Mouse (Mus musculus) kidney, adult 18-20 months (tissue): Measurements from ENCODE around the gene Fbxl13.
A peak's percentile ranks its signal among the peaks of the same experiment; 100 is the strongest.

Experiments used
- DNase-seq: peaks from one replicate; pipeline ENCODE4 v3.0.0; 2021

Fbxl13 gene

DNA sequence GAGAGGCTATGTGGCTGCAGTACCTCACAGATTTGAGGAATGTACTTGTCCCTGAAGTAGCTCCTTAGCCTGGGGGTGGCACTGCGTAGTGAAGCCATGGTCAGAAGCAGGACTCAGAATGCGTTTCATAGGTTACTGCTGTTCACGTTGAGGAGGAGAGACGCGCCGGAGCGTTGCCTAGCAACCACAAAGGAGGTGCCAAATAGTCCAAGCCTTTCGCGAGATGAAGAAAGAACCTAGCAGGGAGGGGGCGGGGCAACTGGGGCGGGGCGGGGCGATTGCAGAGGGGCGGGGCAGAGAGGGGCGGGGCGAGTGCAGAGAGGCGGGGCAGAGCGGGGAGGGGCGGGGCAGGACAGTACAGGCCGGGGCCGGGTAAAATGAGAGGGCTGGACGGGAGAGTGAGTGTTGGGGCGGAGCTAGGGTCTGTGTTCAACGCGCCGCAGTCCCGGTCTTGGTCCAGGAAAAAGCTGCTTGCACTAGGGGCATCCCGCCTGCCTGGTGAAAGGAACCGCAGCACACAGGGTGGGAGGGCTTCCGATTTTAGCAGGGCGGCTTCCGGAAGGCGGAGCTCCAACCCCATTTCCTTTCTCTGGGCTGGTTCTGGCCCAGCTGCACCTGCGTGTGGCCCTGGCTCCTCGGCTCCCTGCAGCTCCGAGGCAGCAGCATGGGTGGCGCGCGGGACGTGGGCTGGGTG, at the start of gene Fbxl13, which contains the start of gene Armc10:
TSS of gene Fbxl13 (minus strand) at position 196 of the 694 bp plus-strand sequence.
TSS of gene Armc10 (plus strand) at position 375 of the 694 bp plus-strand sequence.
- DNase-seq: peak; percentile 90

DNA sequence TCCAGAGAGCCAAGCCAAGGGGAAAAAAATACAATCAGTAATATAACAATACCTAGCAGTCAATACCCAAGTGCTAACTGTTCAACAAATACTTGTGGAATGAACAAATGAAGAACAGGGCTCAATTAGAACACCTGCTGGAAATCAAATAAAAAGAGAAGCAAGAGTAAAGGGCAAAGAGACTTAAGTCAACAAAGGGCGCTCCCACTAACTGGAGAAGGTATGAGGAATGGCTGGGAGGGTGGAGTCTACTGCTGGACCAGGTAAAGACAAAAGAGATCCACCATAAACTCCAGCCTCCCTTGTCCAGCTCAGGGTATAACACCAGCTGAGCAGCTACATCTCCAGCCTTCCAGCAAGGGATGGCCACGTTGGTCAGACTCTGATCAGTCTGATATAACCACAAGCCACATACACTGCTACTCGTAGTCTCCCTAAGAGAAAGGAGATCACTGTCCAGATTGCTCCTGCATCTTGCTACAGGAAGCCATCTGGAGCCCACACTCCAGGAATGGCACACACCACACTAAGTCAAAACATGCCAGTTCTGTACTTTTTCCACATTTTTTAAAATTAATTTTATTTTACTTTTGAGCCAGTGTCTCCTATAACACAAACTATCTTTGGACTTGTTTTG, 49.5 kb upstream of the Fbxl13 start:
- DNase-seq: no peak

DNA sequence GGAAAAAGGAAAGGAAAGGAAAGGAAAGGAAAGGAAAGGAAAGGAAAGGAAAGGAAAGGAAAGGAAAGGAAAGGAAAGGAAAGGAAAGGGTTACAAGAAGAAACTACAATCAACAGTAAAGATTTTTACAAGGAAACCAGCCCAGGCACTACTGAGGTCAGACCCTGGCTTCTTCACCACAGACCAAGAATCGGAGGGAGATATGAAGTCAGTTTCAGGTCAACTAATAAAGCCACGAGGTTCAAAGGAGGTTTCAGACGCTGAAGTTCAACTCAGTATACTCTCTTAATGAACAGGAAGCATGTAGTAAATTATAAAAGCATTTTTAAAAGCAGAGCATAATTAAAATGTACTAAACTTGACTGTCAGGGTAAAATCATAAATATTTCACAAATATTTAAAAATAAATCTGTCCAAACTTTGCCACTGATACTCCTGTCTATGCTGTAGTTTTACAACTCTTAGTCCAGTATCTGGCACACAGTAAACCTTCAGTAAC, 48.0 kb upstream of the Fbxl13 start:
- DNase-seq: no peak

DNA sequence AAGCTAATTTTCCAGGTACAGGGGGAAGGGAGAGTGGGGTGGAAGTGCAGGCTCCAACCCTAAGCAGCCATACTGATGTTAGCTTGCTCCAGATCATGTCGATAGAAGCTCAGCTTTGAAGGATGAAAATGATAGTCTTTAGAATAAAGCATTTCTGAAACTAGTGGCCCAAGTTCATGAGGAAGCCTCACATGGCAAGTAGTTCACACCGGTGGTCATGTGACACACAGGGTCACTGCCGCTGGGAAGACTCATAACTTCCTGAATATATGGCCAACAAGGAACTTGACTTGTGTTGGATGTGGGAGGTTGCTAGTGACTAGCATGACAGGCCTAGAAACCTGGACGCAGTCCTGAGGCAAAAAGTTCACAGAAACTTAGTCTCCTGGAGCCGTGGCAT, 46.8 kb upstream of the Fbxl13 start:
- DNase-seq: no peak

DNA sequence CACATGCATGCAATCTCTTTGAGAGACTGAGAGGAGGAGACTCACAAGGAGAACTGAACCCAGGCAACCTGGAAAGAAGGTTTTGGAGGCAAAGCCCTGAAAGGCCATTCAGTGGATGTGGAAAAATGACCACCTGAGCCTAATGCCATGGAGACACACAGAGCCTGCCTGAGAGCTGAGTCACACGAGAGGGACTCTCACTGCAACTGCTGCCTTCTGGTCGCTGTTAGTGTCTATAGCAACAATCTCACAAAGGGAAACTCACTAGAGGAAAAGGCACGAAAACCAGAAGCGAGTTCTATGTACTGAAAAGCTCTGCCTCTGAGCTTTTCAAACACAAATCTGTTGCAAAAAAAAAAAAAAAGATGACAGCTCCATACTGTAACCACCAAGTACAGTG, 41.6 kb upstream of the Fbxl13 start:
- no peak for DNase-seq

DNA sequence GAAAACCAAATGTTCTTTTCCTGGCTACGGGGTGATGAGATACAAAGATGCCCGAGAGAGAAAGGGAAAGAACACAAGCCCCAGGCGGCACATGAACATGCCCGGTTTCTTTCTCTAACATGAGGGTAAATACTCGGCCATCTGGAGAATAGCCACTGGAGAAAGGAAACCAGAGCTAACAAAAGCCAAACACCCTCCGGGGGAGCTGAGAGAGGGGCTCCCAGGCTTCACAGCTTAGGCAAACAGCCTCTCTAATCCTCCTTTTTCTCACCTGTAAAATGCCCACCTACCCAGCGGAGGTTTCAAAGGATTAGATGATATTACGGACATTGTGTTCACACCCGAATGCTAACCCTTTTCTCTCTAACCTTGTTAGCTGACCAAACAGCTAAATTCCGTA, 39.6 kb upstream of the Fbxl13 start:
- no peak for DNase-seq

DNA sequence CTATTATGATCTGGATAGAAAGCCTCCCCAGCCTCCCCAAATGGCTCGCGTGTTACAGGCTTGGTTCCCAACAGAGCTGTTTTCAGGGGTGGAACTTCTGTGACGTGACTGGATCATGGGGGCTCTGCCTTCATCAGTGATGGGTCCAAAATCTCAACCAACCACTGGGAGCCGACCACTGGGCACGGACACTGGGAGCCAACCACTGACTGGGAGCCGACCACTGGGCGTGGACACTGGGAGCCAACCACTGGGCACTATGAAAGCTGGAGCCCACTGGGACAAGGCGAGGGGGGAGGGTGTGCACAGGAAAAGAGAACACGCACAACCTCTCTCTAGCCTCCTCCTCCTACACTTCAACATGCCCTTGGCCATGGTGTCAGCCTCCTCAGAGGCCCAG, 38.4 kb upstream of the Fbxl13 start:
- DNase-seq: no peak

DNA sequence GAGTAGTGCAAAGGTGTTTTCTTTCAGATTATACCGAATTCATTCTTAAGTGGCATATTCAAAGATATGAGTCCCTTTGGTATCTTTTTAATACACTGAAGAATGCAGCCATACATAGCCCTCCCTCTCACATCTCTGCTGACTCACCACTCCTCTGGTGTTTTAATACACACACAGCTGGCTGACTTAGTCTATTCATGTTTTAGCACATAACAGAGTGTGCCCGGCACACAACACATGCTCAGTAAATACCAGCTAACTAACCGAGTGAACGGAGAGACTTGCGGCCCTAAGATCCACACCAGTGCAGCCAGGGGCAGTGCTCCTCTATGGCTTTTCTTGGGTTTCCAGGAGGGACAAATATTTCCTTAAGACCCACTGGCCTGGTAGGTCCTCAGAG, 35.5 kb upstream of the Fbxl13 start:
- DNase-seq: no peak

DNA sequence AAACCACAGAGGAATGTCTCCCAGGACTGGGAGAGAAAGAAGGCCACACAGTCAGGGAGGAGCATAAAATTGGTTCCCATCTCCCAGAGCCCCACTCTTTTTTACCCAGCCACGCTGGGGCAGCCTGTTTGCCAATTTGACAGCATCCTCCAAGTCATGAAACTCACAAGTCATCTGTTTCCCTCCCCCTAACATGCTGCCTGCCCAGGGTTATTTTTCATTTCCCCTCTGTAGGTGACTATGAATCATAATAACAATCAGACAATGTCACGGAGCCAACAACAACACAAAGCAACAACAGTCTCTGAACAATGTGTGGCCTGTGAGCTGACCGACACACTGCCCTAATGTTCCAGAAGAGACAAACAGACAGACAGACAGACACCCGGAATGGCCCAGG, 34.6 kb upstream of the Fbxl13 start:
- no peak for DNase-seq

DNA sequence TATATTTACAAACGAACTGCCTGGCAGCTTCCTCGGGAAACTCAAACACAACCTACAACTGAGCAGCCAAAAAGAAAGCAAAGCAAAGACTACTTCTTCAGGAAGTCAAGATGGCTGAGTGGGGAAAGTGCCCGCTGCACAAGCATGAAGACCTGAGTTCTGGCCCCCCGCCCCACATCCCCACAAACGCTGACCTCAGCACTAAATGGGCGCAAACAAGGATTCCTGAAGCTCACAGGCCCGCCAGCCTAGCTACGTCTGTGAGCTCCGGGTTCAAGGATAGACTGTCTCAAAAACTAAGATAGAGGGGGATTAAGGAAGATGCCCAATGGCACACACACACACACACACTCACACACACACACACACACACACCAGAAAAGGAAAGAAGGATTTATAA, 32.9 kb upstream of the Fbxl13 start:
- DNase-seq: no peak

DNA sequence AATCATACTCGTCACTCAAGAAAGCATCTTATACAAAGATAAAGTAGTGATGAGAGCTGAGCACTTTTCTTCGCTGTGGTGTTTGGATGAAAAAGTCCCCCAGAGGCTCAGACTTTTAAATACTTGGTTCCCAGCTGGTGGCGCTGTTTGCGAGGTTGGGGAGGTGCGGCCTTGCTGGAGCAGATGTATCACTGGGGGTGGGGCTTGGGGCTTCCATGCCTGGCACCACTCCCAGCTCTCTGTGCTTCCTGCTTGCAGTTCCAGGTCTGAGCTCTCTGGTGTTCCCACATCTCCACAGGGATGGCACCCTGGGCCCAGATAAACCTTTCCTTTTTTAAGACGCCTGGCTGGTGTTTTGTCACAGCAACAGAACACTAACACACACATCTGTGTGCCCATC, 32.5 kb upstream of the Fbxl13 start:
- DNase-seq: no peak

DNA sequence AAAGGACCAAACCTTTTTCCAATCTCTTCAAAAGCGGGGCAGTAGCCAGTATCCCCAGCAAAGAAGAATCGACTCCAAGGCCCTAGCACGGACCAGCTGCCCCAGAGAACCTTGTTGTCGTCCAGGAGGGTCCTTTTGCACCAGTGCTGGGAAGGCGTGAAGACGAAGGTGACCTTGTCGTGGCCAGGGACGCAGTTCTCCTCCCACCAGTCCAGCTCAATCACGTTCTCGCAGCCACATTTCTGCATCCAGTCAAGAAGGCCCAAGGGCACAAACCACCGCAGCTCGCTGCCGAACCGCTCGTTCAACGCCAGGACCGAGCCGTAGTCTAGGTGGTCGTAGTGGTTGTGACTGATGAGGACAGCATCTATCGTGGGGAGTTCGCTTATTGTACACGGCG, 30.1 kb upstream of the Fbxl13 start:
- no peak for DNase-seq

DNA sequence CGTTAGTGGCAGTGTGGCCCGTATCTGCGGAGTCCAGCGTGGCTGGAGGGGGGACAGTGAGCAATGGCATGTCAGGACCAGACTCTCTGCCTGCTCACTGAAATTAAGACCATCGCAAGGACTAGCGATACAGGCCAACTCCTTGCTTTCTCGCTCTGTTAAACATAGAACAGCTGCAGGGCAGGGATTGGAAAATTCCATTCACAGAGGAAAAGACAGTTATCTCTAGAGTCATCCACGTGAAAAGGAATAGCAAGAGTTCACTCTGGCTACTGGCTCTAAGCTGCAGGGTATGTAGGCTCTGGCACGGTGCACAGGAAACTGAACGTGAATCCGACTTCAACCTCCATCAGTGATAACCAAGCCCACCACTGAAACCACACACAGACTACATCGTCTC, 29.6 kb upstream of the Fbxl13 start:
- no peak for DNase-seq

DNA sequence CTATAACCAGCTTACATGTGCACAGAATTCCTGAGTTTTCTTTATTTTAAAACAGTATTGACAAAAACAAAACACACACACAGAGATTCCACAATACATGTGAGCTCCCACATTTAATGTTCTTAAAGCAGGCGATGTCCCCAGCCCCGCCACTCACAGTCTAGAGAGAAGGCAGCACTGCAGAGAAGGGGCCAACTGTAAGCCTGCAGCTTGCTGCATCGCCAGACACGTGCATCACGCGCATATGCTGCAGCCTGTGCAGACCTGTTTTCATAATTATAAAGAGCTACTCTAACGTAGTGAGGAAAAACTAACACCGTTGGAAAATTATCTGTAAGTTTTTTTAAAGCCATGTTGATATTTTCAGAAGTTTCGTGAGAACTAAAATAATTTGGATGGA, 28.3 kb upstream of the Fbxl13 start:
- no peak for DNase-seq

DNA sequence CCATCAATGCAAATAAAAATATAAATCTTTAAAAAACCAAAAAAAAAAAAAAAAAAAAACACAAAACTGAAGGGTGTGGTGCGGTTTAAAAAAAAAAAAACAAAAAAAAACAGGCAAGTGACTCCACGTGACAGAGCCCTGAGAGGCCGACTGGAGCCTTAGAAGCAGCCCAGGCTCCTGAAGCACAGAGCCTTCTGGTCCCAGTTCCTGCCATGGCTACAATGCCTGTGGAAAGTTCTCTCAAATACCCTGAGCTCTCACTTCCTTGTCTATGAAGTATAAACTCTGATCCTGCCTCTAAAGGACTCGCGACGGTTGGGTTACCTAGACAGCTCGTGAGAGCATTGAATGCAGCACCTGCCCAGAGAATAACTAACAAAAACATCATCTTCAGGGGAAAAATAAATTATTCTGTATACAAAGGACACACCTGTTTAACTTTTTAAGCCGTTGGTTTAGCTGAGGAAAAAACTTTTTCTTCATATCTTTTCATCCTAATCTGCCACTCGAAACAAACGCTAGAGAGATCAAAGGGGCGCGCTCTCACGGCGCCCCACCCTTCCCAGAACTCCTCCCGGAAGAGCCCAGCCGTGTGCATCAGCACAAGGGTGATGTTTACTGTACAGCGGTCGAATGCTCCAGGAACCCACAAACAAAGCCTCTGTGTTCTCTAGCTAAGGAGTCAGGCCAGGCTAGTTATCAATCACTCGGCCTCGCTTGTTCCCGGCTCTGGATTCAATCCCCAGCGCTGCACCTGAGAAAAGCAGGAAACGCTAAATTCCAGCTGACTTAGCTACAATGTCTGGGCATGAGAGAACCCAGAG, 27.6 kb upstream of the Fbxl13 start:
- no peak for DNase-seq

DNA sequence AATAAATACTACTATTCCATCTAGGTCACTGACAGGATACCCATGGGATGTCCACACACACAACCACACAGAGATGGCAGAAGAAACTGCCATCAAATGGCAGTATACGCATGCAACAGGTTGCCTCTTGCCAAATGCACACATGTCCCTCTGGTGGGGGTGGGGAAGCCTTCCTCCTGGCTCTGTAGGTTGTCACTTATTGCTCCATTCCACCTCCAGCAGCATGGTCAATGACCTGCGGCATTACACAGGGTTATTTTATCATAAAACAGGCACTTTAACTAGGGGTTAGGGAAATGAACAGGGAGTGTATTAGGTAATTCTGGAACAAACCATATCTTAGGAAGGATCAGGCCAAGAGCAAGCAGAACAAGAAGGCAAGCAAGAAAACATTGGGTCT, 23.9 kb upstream of the Fbxl13 start:
- no peak for DNase-seq

DNA sequence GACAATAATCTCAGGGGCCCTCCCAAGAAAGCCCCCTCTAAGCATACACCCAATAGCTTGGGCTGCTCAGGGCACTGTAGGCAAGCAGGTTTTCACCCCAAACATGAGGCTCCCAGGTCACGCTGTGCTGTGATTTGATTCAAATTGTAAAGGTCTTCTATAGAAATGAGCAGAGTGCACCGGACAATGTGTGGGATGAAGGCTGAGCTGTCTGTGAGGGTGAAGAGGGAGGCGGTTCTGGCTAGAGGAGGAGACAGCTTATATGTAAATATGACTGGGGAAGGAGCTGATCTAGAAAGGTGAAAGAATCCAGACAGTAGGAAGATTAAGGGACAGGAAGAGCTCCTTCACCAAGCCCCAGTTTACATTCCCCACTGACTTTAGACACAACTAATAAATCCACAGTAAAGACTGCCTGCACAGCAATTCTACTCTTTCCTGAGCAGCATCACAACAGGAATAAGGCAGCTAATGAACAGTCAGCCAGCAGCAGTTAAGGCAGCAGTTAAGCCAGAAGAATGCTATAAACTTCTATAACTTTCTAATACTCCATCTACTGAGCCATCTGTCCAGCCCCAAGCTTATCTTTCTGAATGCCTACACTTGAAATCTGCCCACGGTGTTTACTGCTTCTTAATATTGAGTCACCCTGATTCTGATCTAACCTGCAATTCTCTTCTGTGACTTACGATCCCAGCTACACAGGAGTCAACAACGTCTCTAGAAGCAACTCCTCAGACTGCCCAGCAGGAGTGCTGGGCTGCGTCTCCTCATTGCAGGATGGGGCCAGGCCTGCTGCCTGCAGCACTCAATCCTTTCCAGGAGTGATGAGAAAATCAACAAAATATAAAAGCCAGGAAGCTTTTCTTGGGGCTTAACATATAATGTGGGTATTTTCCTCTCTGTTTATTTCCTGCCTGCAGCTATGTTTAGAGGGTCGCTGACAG, 22.0 kb upstream of the Fbxl13 start:
- no peak for DNase-seq

DNA sequence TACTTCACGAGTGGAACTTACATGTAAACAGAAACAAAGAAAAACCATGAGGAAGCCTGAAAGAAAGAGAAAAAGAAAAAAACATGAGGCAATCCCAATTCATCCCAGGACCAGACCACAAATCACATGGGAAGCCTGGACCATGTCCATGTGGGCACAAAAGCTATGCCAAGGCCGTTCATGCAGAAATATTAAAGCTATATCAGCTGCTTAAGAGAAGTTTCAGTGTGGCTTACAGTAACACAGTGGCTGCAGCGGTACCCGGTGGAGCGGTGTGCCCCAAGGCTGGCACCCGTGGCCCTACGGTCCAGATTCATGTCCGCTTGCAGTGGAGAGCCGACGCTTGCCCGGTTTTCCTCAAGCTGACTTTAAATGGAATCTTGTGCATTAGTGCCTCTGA, 17.6 kb upstream of the Fbxl13 start:
- no peak for DNase-seq

DNA sequence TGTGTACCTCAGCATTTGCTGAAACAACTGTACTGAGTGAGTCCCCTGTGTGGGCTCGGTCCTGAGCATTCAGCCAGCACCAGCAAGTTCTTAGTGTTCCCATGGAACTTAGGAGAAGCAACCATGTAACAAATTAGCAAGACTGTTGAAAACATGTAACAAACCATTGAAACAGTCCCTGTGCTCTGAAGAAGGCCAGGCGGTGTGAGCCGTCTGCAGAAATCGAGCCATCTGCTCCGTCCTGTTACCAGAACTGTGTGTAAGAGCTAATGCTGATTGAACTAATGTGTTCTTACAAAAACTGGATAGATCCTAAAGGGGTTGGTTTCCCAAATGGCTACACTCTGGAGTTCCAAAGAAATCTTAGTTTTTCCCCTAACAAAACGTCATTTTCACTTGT, 15.4 kb upstream of the Fbxl13 start:
- DNase-seq: no peak

DNA sequence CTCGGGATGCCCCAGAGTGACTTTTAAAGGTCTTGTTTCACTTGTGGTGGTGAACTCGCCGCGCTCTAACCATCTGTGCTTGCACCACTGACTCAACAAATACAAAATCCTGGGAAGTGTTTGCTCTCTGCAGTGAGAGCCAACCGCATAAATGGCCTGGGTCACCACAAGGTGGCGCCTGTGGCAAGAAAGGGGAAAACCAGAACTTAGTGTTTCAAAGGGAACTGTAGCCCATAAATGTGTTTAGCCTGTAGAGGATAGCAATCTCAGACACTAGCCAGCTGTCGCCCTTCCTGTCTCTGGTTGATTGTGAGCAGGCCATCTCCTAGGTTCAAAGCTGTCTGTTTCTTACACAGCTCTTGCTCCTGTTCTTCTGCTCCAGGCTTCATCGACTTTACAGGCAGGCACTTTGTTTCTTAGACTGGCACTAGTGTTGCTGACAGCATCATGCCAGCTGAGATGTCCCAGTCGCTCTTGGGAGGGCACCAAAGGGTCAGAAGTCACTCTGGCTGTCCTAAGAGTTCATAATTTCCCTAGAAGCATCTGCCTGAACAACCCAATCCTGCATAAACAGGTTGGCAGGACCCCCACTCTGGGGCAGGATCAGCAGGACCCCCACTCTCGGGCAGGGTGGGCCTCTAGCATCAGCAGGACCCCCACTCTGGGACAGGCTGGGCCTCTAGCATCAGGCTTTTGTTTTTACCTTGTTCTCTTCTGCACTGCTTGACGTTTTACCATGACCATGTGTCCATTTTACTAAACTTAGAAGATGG, 13.4 kb upstream of the Fbxl13 start:
- peak; percentile 86 for DNase-seq

DNA sequence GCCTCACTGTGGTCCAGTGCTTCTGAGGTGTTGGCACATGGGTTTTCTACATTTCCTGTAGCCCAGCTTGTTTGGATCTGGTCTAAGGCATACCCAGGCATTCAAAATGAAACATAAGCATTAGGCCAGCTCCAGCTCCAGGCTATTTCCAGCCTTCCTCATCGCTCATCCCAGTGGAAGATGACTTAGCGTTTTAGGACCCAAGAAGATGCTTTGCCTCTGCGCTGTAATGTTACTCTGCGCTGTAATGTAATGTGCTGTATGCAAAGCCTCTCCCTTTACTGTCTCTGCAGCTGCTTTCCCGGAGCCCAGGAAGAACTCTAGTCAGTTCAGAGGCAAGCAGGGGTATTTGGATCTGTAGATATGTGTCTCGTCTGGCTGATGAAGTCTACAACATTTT, 12.6 kb upstream of the Fbxl13 start:
- DNase-seq: no peak

DNA sequence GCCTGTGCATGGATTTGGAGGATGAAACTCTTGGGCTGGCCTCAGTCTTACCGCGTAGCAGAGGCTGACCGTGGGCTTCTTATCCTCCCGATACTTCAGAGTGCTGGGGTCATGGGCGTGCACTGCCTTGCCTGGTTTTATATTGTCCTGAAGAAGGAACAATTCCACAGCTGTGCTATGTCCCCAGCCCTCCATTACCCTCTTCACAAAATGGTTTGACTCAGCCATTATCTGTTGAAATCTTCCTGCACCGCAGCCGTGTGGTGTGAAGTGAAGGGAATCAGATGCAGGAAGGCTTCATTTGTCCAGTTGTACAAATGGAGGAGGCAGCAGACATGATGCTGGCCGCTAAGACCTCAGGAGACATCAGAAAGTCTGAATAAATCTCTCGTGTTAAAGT, 11.5 kb upstream of the Fbxl13 start:
- no peak for DNase-seq
